Mouse (Mus musculus) lung, postnatal 10 days (tissue): Measurements from ENCODE around the gene Cog1.

Experiments
- DNase-seq: peaks from one replicate; pipeline ENCODE4 v3.0.0; 2021

Cog1 gene

DNA sequence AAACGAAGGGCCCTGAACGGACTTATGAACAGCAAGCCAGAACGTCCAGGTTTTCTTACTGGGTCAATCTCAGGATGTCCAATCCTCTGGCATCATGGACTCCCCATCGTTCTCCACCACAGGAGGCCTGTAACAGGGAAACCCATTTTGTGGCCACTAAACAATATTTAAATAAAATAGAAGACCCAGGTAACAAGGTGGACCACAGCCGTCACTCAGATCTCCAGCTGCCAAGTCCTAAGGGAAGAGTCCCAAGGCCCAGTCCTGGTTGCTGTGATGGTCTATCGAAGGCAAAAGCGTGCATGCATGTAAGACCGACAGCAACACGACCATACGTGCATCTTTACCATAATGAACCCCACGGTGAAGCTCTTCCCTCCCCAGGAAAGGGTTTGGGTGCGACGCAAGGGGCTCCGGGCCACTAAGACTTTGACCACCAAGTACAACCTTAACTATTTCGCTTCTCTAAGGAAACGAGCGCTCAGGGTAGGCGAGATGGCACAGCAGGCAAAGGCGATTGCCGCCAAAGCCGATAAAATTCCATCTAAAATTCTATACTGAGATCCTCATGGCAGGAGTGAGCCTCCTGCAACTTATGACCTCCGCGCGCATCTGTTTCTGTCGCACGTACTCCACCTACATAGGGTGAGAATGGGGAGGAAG is at the start of gene Cog1:
TSS of gene Cog1 (plus strand) at position 480 of the 663 bp plus-strand sequence.
- DNase-seq, result no peak

DNA sequence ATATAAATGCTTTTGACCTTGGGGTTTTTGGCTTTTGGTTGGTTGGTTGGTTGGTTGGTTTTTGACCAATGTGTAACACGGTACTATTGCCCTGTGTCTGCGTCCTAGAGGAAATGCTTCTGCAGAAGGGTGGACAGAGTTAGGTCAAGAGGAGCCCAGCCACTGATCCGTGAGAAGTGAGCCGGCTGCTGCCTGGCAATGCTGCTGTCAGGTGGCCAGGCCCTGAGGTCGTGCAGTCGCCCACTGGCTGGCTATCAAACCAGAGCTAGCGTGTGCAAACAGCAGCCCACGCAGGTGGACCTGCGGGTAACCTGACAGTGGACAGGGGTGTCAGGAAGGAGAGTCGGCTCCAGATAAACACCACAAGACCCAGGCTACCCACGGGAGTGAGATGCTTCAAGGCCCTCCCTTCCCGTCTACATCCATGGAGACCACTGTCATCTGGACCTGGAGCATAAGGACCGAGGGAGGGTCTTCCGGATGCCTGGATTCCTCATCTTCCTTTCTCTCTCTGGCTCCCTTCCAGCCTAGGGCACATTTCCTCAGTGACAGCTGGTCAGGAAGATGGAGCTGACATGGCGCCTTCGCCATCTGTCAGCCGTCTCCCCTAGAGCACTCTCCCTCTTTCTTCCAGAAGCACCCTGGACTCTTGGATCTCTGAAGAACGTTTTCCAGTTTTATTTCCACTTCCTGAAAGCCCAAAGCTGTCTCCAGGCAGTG is 48.3 kb upstream of the Cog1 start:
- DNase-seq, result no peak

DNA sequence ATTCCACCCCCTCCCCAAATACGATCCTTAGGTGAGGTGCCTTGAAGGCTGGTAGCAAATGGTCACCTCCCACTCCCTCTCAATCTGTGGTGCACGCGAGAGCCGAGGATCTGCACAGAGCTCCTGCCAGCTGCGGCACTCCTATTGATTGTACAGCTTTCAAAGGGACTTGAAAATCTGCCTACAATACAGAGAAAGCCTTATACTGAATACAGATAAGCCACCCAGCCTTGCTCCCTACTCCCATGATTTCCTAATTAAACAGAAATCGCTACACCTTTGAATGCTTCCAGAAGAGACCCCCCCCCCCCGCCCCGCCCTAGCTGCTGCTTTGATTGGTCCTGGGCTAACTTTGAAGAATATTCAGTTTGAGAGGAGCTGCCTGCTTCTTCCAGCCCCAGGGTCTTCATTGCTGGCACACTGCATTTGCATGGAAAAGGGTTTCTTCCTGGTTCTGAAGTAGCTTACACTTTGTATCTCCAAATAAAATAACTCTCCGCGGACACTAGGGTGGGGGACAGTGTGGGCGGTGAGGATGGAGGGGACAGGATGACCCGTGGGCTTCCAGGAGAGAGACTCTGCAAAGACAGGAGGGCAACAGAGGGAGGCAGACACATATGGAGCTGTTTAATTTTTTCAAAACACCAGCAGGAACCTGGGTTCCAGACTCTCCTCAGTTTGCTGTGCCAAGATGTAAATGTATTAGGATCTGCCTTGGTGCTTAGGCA is 47.2 kb upstream of the Cog1 start:
- DNase-seq, result no peak

DNA sequence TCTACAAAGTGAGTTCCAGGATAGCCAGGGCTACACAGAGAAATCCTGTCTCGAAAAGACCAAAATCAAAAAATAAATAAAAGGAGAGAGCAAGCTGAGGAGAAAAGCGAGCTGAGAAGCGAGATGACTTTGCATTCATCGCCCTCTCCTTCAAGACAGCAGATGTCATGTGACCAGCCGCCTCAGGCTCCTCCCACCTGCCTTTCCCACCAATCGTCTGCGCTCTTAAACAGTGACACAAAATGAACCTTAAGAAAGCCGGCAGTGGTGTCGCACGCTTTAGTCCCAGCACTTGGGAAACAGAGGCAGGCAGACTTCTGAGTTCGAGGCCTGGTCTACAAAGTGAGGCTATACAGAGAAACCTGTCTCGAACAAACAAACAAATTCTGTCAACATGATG is 41.4 kb upstream of the Cog1 start:
- no peak for DNase-seq

DNA sequence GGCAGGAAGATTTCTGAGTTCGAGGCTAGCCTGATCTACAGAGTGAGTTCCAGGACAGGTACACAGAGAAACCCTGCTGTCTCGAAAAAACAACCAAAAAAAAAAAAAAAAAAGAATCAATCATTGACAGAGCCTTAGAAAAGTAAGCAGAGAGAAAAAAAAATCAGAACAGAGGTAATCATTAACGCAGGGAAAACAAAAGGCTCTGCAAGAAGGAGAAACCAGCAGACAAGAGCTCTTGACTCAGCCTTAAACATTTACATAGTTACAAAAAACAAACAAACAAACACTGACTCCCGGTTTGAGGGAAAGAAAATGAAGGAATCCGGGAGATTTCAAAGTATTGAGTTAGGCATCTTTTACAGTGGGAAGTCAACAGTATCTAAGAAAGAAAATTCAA is 39.4 kb upstream of the Cog1 start:
- DNase-seq, result no peak

DNA sequence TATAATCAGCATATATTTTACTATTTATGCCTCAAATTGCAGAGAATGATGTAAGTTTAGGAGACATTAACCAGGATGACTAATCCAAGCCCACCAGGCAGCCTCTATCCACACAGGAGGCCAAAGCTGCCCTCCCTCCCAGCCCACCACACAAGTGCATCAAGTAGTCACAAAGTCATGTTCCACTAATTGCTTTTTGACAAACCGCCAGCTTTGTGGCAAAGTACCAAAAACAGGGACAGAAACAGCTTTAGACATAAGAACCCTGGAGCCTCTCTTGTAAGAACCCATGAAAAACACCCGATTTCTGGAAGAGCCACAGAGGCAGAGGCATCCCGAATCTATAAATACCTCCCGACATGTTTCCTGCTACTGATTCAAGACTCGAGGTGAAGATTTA is 38.7 kb upstream of the Cog1 start:
- peak; percentile 66 for DNase-seq

DNA sequence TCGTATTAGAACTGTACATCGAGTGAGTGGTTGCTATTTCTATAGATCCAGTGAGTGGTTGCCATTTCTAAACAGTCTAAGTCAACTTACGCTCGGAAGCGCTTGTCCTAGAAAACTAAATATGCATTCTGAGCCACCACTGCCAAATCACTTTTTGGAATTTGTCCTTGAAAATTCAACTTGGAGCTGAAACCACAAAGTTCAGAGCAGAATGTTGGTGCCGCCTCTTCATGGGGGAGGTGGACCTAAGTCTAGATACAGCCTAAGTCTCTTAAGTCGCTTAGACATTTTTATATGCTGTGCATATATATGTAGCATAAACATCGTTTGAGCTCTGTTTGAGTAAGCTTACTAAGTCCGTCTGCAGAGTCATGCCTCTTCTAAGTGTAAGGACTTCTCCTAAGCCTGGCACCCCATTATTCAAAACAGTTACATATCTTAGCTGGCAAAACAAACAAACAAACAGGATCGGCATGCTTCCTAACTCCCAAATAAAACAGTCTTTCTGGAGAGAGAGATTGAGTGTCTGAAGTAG is 37.8 kb upstream of the Cog1 start:
- DNase-seq, result no peak

DNA sequence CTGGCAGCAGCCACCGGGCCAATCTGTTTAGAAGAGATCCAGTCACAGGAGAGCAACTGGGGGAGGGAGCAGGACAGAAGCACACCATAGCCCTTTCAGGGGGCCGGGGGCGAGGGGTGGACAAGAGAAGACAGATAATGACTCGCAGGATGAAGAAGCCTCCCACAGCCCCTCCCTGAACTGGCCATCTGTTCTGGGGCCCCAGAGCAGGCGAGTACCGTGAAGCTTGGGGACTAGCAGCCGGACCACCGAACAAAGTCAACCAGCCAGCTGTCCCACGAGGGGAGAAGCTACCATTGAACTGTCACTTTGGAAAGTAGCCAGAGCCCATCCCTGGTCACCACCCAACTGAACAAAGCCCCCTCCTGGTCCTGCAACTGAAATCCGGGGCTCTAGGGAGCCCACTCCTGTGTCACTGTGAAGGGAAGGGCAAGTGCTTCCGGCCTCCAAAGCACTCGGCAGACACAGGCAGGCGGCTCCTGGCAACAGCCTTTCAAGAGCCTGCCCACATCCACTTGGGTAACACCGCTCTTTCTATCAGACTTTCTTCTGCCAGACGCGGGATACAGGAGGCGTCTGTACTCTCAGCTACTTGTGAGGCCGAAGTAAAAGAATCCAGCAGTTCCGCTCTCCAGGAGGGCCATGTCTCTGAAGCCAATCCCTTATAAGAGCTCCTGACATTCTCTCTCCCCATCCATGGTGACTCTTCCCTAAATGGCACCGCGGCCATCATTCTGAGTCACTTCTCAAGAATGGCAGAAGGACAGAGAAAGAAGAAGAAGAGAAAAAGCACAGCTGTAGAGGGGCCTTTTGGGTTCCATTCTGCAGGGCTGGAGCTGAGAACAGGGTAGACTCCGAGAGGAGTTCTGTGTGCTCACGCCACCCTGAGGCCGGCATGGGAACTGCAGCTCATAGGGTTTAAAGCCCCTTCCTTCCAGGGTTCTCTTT is 37.0 kb upstream of the Cog1 start:
- DNase-seq, result peak; percentile 74

DNA sequence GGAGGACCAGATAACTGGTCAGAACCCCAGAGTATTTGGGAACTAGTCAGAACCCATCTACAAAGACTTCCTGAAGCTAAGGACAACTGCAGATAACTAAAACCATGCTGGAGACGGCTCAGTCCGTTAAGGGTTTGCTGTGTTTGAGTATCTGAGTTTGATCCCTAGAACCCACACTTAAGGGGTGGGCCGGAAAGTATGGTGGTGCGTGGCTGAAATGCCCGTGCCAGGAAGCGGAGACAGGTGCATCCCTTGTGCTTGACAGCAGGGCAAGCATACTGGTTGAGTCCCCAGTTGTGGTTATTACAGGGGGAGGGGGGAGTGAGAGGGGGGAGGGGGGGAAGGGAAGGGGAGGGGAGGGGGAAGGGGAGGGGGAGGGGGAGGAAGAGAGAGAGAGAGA is 34.5 kb upstream of the Cog1 start:
- DNase-seq, result no peak

DNA sequence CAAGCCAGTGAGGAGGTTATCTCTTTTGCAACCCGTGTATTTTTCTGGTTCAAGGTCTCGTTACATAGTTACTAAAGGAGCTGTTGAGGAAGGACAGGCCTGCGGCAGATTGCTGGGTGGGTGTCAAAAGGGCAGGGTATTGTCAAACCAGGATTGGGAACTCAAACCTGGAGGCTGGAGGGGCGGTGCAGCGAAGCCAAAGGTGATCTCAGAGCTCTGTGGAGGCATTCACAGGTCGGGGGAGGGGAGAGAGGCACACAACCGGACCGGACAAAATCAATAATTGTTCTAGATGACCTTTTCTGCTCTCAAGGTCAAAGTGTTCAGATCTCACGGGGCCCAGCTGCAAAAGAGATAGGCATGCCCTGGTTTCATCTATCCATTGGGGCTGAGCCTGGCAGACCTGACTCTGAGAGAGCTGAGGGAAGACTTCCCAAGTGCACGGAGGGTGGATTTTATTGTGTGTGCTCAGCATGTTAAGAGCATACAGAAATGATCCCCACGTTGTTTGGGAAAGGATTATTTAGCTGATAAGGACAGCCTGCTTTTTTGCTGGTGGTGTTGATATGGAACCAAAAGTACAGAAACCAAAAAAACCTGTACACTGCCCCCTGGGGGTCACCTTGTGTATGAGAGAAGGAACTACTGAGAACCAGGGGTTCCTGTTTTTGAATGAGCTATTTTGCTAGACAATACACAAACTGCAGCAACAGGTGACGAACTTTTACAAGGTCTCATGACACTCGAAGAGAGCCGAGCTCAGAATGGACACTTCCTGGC is 31.6 kb upstream of the Cog1 start:
- DNase-seq, result peak; percentile 84

DNA sequence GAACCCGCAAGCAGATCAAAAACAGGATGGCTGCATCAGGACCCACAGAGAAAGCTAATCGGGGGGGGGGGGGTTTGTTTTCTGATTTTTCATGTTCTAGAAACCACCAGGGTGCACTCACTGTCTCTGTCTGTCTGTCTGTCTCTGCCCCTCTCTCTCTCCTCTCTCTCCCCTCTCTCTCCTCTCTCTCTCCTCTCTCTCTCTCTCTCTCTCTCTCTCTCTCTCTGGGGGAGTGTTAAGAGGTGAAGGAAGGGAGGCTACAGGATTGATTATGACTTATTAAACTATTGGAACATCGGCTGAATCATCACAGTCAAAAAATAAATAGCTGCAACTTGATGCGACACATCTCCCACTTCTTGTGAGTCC is 30.7 kb upstream of the Cog1 start:
- DNase-seq, result no peak

DNA sequence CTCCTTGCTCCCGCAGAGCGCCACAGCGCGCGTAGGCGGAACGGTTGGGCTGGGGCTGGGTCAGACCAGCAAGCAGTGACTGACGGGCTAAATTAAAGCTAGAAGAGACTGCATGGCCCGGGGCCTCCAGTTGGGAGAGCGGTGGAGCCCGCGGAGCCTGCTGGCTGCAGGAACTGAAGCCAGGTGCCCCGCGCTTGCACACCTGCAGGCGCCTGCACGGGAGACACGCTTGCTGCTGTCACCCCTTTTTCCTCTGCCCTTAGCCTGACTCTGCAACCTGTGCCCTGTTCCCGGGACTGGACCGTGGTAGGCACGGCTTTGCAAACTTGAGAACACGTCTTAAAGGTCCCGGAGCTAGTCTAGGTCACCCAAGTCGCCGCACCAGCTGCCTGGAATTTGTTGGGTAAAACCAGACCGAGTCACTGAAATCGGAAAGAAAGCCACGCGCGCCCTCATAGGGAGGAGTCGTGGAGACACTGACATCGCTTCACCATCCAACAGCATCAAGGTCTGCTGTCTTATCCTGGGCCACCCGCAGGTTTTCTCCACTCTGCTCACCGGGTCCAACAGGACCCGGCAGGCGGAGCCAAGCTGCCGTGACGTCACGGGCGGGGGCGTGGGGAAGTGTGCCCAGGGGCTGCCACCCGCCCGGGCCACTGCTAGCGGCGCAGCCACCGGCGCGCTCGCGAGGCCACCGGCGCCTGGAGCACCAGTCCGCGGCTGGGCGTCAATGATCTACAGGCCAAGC is 30.1 kb upstream of the Cog1 start, which contains the start of gene Sstr2:
TSS of gene Sstr2 (plus strand) at position 671 of the 748 bp plus-strand sequence.
- DNase-seq, result peak; percentile 82

DNA sequence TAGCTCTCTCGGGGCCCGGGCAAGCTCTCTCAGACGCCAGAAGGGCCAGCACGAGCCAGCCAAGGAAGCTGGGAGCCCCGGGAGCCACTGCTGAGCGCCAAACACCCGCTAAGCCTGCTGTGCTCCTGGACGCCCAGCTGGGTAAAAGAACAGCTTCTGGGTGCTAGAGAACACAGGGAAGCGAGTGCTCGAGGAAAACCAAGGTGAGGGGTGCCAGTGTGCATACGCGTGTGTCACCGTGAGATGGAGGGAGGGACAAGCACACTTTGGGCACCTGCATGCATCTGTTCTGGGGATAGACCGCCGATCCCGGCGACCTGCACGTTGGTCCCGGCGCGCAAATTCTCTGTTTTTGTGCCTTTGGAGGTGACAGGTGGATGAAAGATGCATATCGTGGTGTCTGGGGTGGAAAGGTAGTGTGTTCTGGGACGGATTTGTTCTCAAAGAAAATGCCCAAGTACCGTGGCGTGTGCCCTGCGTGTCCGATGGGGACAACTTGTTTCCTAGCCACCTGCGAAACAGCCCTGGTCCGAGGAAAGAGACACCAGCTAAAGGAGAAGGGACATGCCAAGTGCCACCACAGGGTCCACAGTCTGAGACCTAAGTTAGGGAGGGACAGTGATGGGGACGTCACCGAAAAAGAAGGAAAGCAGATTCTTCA is 29.4 kb upstream of the Cog1 start:
- DNase-seq, result no peak

DNA sequence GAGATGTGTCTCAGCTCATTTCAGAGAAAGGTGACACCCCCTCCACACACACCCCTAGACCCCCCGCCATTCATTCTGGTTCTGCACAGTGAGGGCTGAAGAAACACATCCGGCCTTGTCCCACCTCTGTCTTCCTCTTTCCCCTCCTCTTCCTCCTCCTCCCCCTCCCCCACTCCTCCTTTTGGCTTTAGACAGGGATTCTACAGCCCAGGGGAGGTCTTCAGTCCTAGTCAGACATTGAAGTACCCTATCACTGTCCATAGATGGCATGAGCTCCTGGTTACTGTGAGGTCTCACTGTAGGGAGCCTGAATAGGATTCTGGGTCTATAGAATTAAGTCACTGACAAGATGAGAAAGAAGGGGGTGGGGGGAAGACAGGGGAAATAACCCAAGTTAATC is 28.0 kb upstream of the Cog1 start:
- DNase-seq, result no peak

DNA sequence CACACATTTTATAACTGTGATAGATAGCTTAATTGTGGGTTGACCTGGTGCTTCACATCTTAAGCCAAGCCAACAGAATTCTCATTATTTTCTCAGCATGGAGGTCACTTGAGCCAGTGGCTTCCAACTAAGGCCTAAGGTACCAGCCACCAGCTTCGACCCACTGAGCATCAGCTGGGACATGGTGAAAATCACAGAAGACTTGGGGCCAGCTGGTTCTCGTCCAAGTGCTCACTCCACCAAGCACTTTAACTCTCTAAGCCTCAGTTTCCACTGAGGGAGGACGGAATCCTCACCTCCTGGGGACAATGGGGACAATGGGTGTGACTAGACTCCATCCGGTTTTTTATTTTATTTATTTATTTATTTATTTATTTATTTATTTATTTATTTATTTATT is 26.9 kb upstream of the Cog1 start:
- no peak for DNase-seq

DNA sequence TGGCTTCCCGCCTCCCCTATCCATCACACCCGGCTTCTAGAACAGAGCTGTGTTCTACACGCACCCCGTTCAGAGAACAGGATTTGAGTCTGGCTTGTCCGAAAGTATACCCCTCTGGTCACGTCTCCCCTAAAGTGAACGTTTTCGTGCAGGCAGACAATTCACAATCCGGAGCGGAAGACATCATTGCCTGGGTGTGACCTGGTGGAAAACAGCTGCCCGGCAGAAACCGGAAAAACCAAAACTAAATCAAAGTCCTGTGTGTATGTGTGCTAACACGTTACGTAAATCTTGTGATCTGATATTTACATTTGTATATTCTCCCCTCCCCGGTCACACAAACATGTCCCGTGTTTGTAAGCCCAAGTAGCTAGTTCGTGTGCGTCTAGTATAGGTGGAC is 23.5 kb upstream of the Cog1 start:
- DNase-seq, result peak; percentile 39

DNA sequence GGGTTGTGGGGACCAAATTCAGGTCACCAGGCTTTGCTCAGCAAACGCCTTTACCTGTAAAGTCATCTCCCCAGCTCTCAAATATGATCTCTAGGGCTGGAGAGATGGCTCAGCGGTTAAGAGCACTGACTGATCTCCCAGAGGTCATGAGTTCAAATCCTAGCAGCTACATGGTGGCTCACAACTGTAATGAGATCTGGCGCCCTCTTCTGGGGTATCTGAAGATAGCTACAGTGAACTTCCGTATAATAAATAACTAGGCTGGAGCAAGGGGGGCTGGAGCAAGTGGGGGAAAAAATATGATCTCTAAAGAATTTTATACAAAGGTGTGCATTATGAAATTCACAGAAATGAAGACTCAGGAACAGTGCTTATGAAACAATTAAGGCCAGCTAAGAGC is 21.2 kb upstream of the Cog1 start:
- peak; percentile 37 for DNase-seq

DNA sequence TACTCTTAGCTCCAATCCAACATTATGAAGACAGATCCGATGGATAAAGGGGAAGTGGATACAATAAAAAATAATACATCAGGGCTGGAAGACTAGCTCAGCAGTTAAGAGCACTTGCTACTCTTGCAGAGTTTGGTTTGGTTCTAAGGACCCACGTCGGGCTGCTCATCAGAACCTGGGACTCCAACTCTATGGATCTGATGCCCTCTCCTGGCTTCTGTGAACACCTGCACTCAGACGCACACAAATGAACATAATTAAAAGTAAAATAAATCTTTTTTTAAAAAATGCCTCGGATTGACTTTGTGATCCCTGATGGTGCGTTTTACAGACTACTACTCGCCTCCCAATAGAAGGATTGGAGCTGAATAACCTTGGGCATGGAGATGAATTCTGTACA is 18.3 kb upstream of the Cog1 start:
- peak; percentile 30 for DNase-seq

DNA sequence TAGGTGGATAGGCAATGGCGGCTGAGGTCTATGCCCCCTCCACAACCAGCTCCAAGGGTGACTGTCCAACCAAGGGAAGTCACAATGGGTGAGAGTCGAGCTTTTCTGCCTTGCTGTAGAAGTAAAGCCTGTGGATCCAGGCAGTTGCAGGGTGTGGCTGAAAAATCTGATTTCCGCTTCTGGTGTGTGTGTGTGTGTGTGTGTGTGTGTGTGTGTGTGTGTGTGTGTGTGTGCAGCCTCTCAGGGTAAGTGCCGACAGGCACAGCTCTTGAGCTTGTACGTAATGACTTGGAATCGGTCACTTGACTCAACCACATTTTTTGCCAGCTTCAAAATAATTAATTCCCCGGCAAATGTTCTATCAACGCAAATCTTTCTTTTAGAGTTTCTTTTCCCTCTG is 17.7 kb upstream of the Cog1 start:
- DNase-seq, result peak; percentile 54

DNA sequence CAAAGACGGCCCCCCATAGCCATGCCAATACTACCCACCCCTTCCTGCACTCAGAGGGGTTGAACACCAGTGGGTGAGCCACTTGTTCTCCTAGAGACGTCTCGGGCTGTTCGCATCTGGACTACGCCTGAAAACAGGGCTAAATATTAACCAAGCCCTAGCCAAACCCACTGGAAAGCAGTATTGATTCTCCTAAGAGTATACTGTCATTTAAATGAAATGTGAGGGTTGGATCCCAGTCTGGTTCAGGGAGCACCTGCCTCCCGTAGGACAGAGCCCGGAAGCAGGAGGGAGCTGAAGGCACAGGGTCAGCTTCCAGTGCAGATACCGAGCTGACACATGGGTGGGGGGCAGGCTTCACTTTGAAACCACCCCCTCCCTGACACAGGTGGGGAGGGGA is 17.1 kb upstream of the Cog1 start:
- DNase-seq, result no peak

DNA sequence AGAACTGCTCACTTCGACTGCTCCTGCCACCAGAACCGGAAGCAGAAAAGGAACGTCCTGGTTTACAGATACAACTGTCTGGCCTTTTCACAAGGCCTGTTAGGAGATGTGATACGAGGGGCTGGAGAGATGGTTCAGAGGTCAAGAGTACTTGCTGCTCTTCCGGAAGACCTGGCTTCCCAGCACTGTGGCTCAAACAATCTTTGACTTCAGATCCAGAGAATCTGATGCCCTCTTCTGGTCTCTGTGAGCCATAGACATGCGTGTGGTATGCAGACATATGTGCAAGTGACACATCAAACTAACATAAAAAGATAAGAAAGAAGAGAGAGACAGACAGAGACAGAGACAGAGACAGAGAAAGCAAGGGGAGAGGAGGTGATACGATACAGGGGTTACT is 16.7 kb upstream of the Cog1 start:
- DNase-seq, result no peak
